Mouse (Mus musculus): ENCODE data around the gene Oxsr1.

DNA sequence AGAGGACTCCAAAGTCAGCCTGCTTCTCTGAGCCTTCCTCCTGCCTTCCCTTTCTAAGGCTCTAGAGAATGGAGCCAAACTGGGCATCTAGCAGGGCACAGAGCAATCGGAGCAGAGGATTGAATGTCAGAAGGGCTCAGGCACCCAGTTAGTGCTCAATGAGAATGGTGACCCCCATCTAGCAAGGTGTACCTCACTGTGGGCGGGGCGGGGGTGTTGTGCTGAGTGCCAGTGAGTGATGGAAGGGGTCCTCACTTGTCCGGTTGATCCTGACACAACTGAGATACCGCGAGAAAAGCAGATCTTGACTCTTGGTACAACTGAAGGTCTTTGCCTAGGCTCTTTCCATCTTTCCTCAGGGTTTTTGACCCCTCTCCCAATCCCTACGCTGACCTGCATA, 16.9 kb upstream of the Oxsr1 start:
- TF ChIP-seq CTCF (IDR thresholded peaks at IDR 0.05) (no peak), POLR2A (IDR thresholded peaks at IDR 0.05; ENCODE audit: insufficient read depth, low read depth, low read length) (no peak)
